Mouse (Mus musculus) thymus, adult 2 months (tissue): Measurements from ENCODE around the gene Rnf39.

Experiments used
- CTCF ChIP-seq: fragments of 200-500 bp; IDR thresholded peaks from 2 replicates; pipeline ENCODE4 v1.5.1; 2012; ENCODE audit warnings: mild to moderate bottlenecking, control low read depth, low read length, moderate library complexity, borderline replicate concordance; ENCODE audit not compliant: control insufficient read depth, poor library complexity, insufficient read depth; ENCODE audit errors: extremely low read depth
- POLR2A ChIP-seq: fragments of 200-500 bp; IDR thresholded peaks from 2 replicates; pipeline ENCODE4 v1.6.1; 2012; ENCODE audit warnings: mild to moderate bottlenecking, low read length, control low read depth, moderate library complexity; ENCODE audit not compliant: control insufficient read depth, poor library complexity, insufficient read depth; ENCODE audit errors: extremely low read depth

DNA sequence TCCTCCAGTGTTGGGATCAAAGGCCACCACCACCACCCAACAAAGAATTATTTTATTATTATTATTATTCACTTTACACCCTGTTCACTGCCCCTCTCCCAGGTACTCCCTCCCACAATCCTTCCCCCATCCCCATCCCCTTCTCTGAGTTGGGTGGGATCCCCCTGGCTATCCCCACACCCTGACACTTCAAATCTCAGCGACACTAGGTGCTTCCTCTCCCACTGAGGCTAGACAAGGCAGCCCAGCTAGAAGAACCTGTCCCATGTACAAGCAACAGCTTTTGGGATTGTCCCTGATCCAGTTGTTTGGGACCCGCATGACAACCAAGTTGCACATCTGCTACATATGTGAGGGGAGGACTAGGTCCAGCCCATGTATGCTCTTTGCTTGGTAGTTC is 9.9 kb downstream of the Rnf39 start:
- TF ChIP-seq CTCF (no peak), POLR2A (no peak)
